Mouse (Mus musculus): ENCODE results near the gene Commd3.

DNA sequence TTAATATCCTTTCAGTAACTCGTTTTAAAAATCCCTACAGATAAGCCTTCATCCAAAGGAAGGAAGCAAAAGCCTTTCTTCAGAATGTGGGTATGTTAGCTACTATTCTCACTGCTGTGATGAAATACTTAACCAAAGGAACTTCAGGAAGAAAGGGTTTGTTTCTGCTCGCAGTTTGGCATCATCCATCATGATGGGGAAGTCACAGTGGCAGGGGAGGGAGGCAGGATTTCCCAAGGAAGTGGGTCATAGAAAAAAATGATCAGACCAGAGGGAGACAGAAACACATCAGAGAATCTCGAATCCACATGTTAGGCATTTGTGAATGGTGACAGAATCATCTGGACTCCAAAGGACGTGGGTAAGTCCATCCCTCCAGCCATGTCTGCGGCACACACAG is 17.4 kb upstream of the Commd3 start:
- TF ChIP-seq POLR2A (IDR thresholded peaks at IDR 0.05; ENCODE audit: low read depth, low read length) (no peak), CTCF (IDR thresholded peaks at IDR 0.05; ENCODE audit: borderline replicate concordance, insufficient read depth, low read length) (no peak)
